20 mouse cellular contexts compared by ENCODE assay signal in the genomic region with DNA sequence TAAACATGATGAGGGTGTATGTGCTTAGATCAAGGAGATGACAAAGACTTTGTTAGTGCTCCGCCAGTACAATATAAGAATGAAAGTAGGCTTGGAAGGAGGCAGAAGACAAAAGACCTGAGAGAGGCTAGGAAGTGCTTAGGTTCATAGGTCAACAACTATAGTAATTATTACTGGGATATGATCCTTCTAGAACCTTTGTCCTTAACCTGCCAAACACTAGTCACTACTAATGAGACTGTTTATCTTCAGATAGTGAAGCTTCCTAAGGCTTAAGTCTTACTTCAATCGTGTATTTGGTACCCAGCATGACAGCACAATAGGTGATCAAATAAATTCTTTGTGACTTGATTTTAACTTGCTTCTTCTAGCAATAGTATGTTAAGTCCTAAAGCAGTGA.
DNase-seq lines count a peak whose midpoint lies in the region; ATAC-seq and TF ChIP-seq lines count a peak whose summit lies in the region.
"Had no signal": no experiment of that assay in that cellular context is flagged by ENCODE, and none has a peak within 500 bp of the region (broad histone marks: within the 10 kb centered on the region; RNA-seq: fewer than 3 reads in every experiment).

No protein-coding gene starts in this region.

- H3K9ac ChIP-seq in kidney, embryonic 14.5 days (ENCODE audit: low read depth, low read length), result no peak overlapping the region
- no peak overlapping the region for H3K9ac ChIP-seq in kidney, postnatal 0 days (ENCODE audit: low read depth, low read length)
- H3K9ac ChIP-seq in intestine, embryonic 16.5 days (ENCODE audit: low read depth, low read length), result no peak overlapping the region
- H3K9ac ChIP-seq: embryonic facial prominence, embryonic 13.5 days; forebrain, embryonic 12.5 days; forebrain, embryonic 15.5 days; hindbrain, embryonic 12.5 days; hindbrain, embryonic 15.5 days had no signal

- no peaks in the 10 kb centered on the region for H3K27me3 ChIP-seq in kidney, embryonic 14.5 days (ENCODE audit: control insufficient read depth, insufficient read depth, low read length)
- H3K27me3 ChIP-seq in kidney, postnatal 0 days (ENCODE audit: insufficient read depth, low read length), result no peaks in the 10 kb centered on the region
- no peaks in the 10 kb centered on the region for H3K27me3 ChIP-seq in intestine, embryonic 16.5 days (replicated peaks; ENCODE audit: control insufficient read depth, insufficient read depth, low read length)
- H3K27me3 ChIP-seq: embryonic facial prominence, embryonic 13.5 days; forebrain, embryonic 12.5 days; forebrain, embryonic 15.5 days; hindbrain, embryonic 12.5 days; hindbrain, embryonic 15.5 days had no signal

- H3K4me2 ChIP-seq in kidney, embryonic 14.5 days (replicated peaks; ENCODE audit: low read depth, low read length), result no peak overlapping the region
- no peak overlapping the region for H3K4me2 ChIP-seq in kidney, postnatal 0 days (ENCODE audit: low read length)
- H3K4me2 ChIP-seq in intestine, embryonic 16.5 days (ENCODE audit: low read depth, low read length), result no peak overlapping the region
- H3K4me2 ChIP-seq: embryonic facial prominence, embryonic 13.5 days; forebrain, embryonic 12.5 days; forebrain, embryonic 15.5 days; heart, embryonic 11.5 days; hindbrain, embryonic 12.5 days; hindbrain, embryonic 15.5 days had no signal

- WGBS in kidney, embryonic 14.5 days, result 60% methylated on average over 2 of the region's 2 CpGs
- 57% methylated on average over 2 of the region's 2 CpGs for WGBS in kidney, postnatal 0 days
- 65% methylated on average over 2 of the region's 2 CpGs for WGBS in intestine, embryonic 16.5 days

- H3K36me3 ChIP-seq in kidney, embryonic 14.5 days (ENCODE audit: control insufficient read depth, insufficient read depth, low read length), result no peaks in the 10 kb centered on the region
- H3K36me3 ChIP-seq in kidney, postnatal 0 days (ENCODE audit: insufficient read depth, low read length), result no peaks in the 10 kb centered on the region
- H3K36me3 ChIP-seq in intestine, embryonic 16.5 days (ENCODE audit: control insufficient read depth, insufficient read depth, low read length), result no peaks in the 10 kb centered on the region
- H3K36me3 ChIP-seq: embryonic facial prominence, embryonic 10.5 days; embryonic facial prominence, embryonic 13.5 days; forebrain, embryonic 12.5 days; forebrain, embryonic 15.5 days; hindbrain, embryonic 12.5 days; hindbrain, embryonic 15.5 days had no signal

- peak; percentile 32 for DNase-seq in kidney, adult 9 months
- DNase-seq in kidney, postnatal 0 days (ENCODE audit: low spot score), result no peak
- DNase-seq in kidney, postnatal 10 days, result no peak
- DNase-seq in adrenal gland, postnatal 36 days, result no peak
- DNase-seq: cerebellum, adult 11-12 months; cerebellum, adult 8-10 months; cerebellum, postnatal 10 days; cerebellum, postnatal 36 days; gastrocnemius, postnatal 10 days had no signal

- no peak overlapping the region for H3K27ac ChIP-seq in kidney, embryonic 14.5 days (ENCODE audit: low read depth, low read length)
- peak overlapping the region; percentile 19; the same call in 1 of the 2 replicates for H3K27ac ChIP-seq in kidney, postnatal 0 days
- no peak overlapping the region for H3K27ac ChIP-seq in intestine, embryonic 16.5 days (ENCODE audit: low read length)
- H3K27ac ChIP-seq: embryonic facial prominence, embryonic 10.5 days; embryonic facial prominence, embryonic 13.5 days; forebrain, embryonic 12.5 days; forebrain, embryonic 15.5 days; hindbrain, embryonic 12.5 days; hindbrain, embryonic 15.5 days had no signal

- no peak for ATAC-seq in kidney, embryonic 14.5 days (ENCODE audit: low FRiP score, low TSS enrichment)
- 0 out of 2 replicates have a peak, but pooled peaks have one; percentile 15 for ATAC-seq in kidney, postnatal 0 days (replicated peaks; ENCODE audit: low FRiP score, low read depth)
- ATAC-seq in intestine, embryonic 16.5 days, result peak; percentile 71
- ATAC-seq: CD4-positive, CD25-positive, alpha-beta regulatory T cell, adult 4 months; forebrain, embryonic 15.5 days had no signal

- H3K9me3 ChIP-seq in kidney, embryonic 14.5 days (ENCODE audit: control insufficient read depth, low read length), result no peaks in the 10 kb centered on the region
- H3K9me3 ChIP-seq in kidney, postnatal 0 days (replicated peaks; ENCODE audit: low read length), result no peaks in the 10 kb centered on the region
- no peaks in the 10 kb centered on the region for H3K9me3 ChIP-seq in intestine, embryonic 16.5 days (ENCODE audit: control insufficient read depth, low read length)
- H3K9me3 ChIP-seq: embryonic facial prominence, embryonic 10.5 days; embryonic facial prominence, embryonic 13.5 days; forebrain, embryonic 12.5 days; forebrain, embryonic 15.5 days; hindbrain, embryonic 12.5 days; hindbrain, embryonic 15.5 days had no signal

- no peaks in the 10 kb centered on the region for H3K4me1 ChIP-seq in kidney, embryonic 14.5 days (ENCODE audit: control insufficient read depth, insufficient read depth, low read length)
- H3K4me1 ChIP-seq in kidney, postnatal 0 days (replicated peaks; ENCODE audit: insufficient read depth, low read length), result 0 out of 2 replicates have a peak, but pooled peaks cover 4% of the 10 kb centered on the region
- H3K4me1 ChIP-seq in intestine, embryonic 16.5 days (ENCODE audit: control insufficient read depth, insufficient read depth, low read length), result no peaks in the 10 kb centered on the region
- H3K4me1 ChIP-seq: hindbrain, embryonic 12.5 days had no signal

- H3K4me3 ChIP-seq in kidney, embryonic 14.5 days (ENCODE audit: low read length), result no peak overlapping the region
- H3K4me3 ChIP-seq in kidney, postnatal 0 days (replicated peaks; ENCODE audit: low read depth, low read length), result no peak overlapping the region
- H3K4me3 ChIP-seq in intestine, embryonic 16.5 days (ENCODE audit: low read length), result no peak overlapping the region
- H3K4me3 ChIP-seq: embryonic facial prominence, embryonic 10.5 days; embryonic facial prominence, embryonic 13.5 days; erythroblast, embryonic 14.5 days; forebrain, embryonic 12.5 days; forebrain, embryonic 15.5 days; hindbrain, embryonic 12.5 days; hindbrain, embryonic 15.5 days had no signal

- no peak for TF ChIP-seq CTCF in kidney, postnatal 0 days (IDR thresholded peaks at IDR 0.05; ENCODE audit: low read depth)
